In genomic region chr10:95696253-95696641, GRCm38 (mm10) we compare ENCODE assay signal across 24 mouse cellular contexts. TPM values are rescaled to one million over a fixed set of nuclear protein-coding genes. Genes with fewer than 3 reads are reported as not detected.
DNase-seq lines count a peak whose midpoint lies in the region; ATAC-seq and TF ChIP-seq lines count a peak whose summit lies in the region.
"Had no signal": no experiment of that assay in that cellular context is flagged by ENCODE, and none has a peak within 500 bp of the region (broad histone marks: within the 10 kb centered on the region; RNA-seq: fewer than 3 reads in every experiment).

No protein-coding gene starts in this region.

- H3K9ac ChIP-seq in heart, postnatal 0 days (replicated peaks; ENCODE audit: low read depth, low read length) = no peak overlapping the region
- H3K9ac ChIP-seq in liver, embryonic 15.5 days = no peak overlapping the region
- H3K9ac ChIP-seq: embryonic facial prominence, embryonic 12.5 days; forebrain, embryonic 13.5 days; forebrain, postnatal 0 days; heart, embryonic 13.5 days; hindbrain, embryonic 15.5 days had no signal

- H3K4me1 ChIP-seq in heart, postnatal 0 days (ENCODE audit: control insufficient read depth, insufficient read depth) = peaks cover 8% of the 10 kb centered on the region; the same call in 1 of the 2 replicates
- 0 out of 2 replicates have a peak, but pooled peaks cover 4% of the 10 kb centered on the region for H3K4me1 ChIP-seq in liver, embryonic 15.5 days (replicated peaks)
- H3K4me1 ChIP-seq in brown adipose tissue, adult 24 weeks (ENCODE audit: control insufficient read depth, insufficient read depth, insufficient read length, low read length) = peaks cover 19% of the 10 kb centered on the region

- H3K4me3 ChIP-seq in heart, postnatal 0 days (ENCODE audit: low read depth, low read length) = no peak overlapping the region
- no peak overlapping the region for H3K4me3 ChIP-seq in liver, embryonic 15.5 days (replicated peaks)
- no peak overlapping the region for H3K4me3 ChIP-seq in brown adipose tissue, adult 24 weeks (ENCODE audit: insufficient read depth, low read depth, low read length)
- H3K4me3 ChIP-seq: embryonic facial prominence, embryonic 12.5 days; forebrain, embryonic 13.5 days; heart, adult 2 months; heart, embryonic 13.5 days; hindbrain, embryonic 15.5 days had no signal

- no peaks in the 10 kb centered on the region for H3K27me3 ChIP-seq in heart, postnatal 0 days (ENCODE audit: control insufficient read depth, insufficient read depth, low read length)
- no peaks in the 10 kb centered on the region for H3K27me3 ChIP-seq in liver, embryonic 15.5 days
- H3K27me3 ChIP-seq: embryonic facial prominence, embryonic 12.5 days; forebrain, embryonic 13.5 days; heart, embryonic 13.5 days; hindbrain, embryonic 15.5 days had no signal

- 25% methylated on average over 3 of the region's 3 CpGs for WGBS in heart, postnatal 0 days
- WGBS in liver, embryonic 15.5 days (ENCODE audit: insufficient replicate concordance) = 62% methylated on average over 3 of the region's 3 CpGs

- intact Hi-C loops in heart, postnatal 10 days (cut with DNase I) = no loop called here

- no peak for DNase-seq in frontal cortex, postnatal 36 days (ENCODE audit: low spot score in 2 of 2)
- peak; percentile 37 for DNase-seq in heart, postnatal 0 days (ENCODE audit: low spot score)
- DNase-seq in heart, postnatal 10 days = no peak
- DNase-seq in liver = no peak
- DNase-seq: cerebellum, adult 11-12 months; cerebellum, adult 9-10 months; cerebellum, postnatal 25 days; forebrain, postnatal 0 days; gastrocnemius, postnatal 36 days; heart, adult 2 months; heart, postnatal 36 days had no signal

- no peak for TF ChIP-seq CTCF in heart, postnatal 0 days (IDR thresholded peaks at IDR 0.05; ENCODE audit: low read depth)

- 0 out of 2 replicates have a peak overlapping the region, but pooled peaks have one; percentile 35 for H3K27ac ChIP-seq in heart, postnatal 0 days (ENCODE audit: low read depth)
- H3K27ac ChIP-seq in liver, embryonic 15.5 days (replicated peaks) = 0 out of 2 replicates have a peak overlapping the region, but pooled peaks have one; percentile 14
- peak overlapping the region; percentile 48; the same call in 1 of the 2 replicates for H3K27ac ChIP-seq in brown adipose tissue, adult 24 weeks (replicated peaks; ENCODE audit: low read depth, low read length)
- H3K27ac ChIP-seq: forebrain, embryonic 13.5 days; heart, adult 2 months; heart, embryonic 13.5 days; hindbrain, embryonic 15.5 days had no signal

- ATAC-seq in frontal cortex, adult (ENCODE audit: low TSS enrichment) = peak; percentile 60
- no peak for ATAC-seq in heart, postnatal 0 days (ENCODE audit: insufficient read depth, low read depth)
- no peak for ATAC-seq in liver, embryonic 15.5 days (ENCODE audit: insufficient read depth)
- ATAC-seq: forebrain, embryonic 13.5 days; forebrain, postnatal 0 days had no signal

- no peak for TF ChIP-seq EP300 in heart, postnatal 0 days (IDR thresholded peaks at IDR 0.05; ENCODE audit: low read depth)

- no peaks in the 10 kb centered on the region for H3K9me3 ChIP-seq in heart, postnatal 0 days (replicated peaks; ENCODE audit: control insufficient read depth, low read length)
- H3K9me3 ChIP-seq in liver, embryonic 15.5 days (replicated peaks) = no peaks in the 10 kb centered on the region
- H3K9me3 ChIP-seq: embryonic facial prominence, embryonic 12.5 days; forebrain, embryonic 13.5 days; heart, embryonic 13.5 days; hindbrain, embryonic 15.5 days had no signal

- no peak overlapping the region for H3K4me2 ChIP-seq in heart, postnatal 0 days (ENCODE audit: low read depth, low read length)
- H3K4me2 ChIP-seq in liver, embryonic 15.5 days = no peak overlapping the region
- H3K4me2 ChIP-seq: embryonic facial prominence, embryonic 12.5 days; forebrain, embryonic 13.5 days; heart, embryonic 13.5 days; hindbrain, embryonic 15.5 days had no signal

- no peaks in the 10 kb centered on the region for H3K36me3 ChIP-seq in heart, postnatal 0 days (replicated peaks; ENCODE audit: control insufficient read depth, insufficient read depth, low read length)
- no peaks in the 10 kb centered on the region for H3K36me3 ChIP-seq in liver, embryonic 15.5 days (replicated peaks)
- H3K36me3 ChIP-seq: embryonic facial prominence, embryonic 12.5 days; heart, embryonic 13.5 days; hindbrain, embryonic 15.5 days had no signal

RNA-seq across cellular contexts. Expression of gene Anapc15-ps, which starts 23.0 kb away (rescaled TPM):
- total RNA-seq in heart, postnatal 0 days (2014; rRNA removed; ENCODE audit: low replicate concordance) = not detected in 2 replicates
- polyA plus RNA-seq in heart, postnatal 0 days (2015; fragmentation: Nextera tagmentation; extraction: Ambion mirVana) = not detected in 2 replicates
- not detected for total RNA-seq in heart, postnatal 10 days (2021)
- polyA plus RNA-seq in liver, embryonic 15.5 days (2015; fragmentation: Nextera tagmentation; extraction: Ambion mirVana) = not detected in 2 replicates
- not detected in 2 replicates for polyA plus RNA-seq in brown adipose tissue, adult 24 weeks (2012; ENCODE audit: insufficient read depth, insufficient read length, missing spikeins)
- total RNA-seq: adrenal gland, postnatal 10 days; adrenal gland, postnatal 4 days; forebrain, postnatal 0 days; gastrocnemius, adult 8-10 months; gastrocnemius, postnatal 36 days; heart, adult 2 months; heart, postnatal 36 days; MEL had no signal
- polyA plus RNA-seq: cortical plate, adult 2 months; embryonic facial prominence, embryonic 12.5 days; forebrain, embryonic 13.5 days; forebrain, postnatal 0 days; heart, adult 2 months; heart, embryonic 13.5 days; hindbrain, embryonic 11.5 days; hindbrain, embryonic 15.5 days had no signal
